Mouse (Mus musculus): ENCODE results near the gene Zfp429. TPM values are rescaled to one million over a fixed set of nuclear protein-coding genes. Genes with fewer than 3 reads are reported as not detected.
"Not testable (repeated sequence)": the region's sequence is repeated elsewhere in the genome, so short reads cannot be mapped to it uniquely, and the experiment has no call there.

Zfp429 gene
- 5.8 and 6.6 TPM in 2 replicates for polyA plus RNA-seq (2014; fragmentation: Nextera tagmentation; extraction: Ambion mirVana)

DNA sequence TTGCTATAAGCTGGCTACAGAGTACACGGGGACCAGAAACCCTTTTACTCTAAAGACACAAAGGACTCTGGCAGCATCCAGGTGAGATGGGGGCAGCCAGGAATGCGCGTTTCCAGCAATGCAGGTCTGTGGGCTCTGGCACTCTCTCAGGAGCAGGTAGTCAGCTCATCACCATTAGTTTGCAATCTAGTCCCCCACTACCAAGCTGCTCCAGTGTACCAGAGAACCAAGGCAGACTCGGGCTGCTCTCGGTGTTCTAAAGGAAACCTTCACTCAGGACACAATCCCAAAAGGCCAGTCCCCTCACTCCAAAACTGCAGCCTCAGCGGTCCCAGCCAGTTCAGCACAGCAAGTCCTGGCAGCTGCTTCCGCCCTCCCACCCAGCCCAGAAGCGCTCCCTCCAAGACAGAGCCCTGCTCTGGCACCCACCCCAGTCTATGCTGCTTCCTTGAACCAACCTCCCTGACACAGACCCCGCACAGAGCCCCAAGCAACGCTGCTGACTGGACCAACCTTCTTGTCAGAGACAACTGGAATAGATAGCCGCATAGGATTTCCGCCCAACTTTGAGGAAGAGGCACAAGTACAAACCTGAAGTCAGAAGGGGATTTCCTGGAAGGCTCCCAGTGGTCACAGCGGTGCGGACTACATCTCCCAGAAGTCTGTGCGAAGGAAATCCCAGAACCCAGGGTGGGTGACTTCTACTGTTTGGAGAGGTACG is at the start of gene Zfp429:
Gene Zfp429 (minus strand): TSS at position 637 of the 721 bp plus-strand sequence.
- H3K9me3 ChIP-seq (ENCODE audit: low read depth, low read length); H3K27me3 ChIP-seq (ENCODE audit: insufficient read depth, low read length); H3K27ac ChIP-seq (ENCODE audit: low read depth); H3K36me3 ChIP-seq (ENCODE audit: insufficient read depth); H3K4me1 ChIP-seq (ENCODE audit: insufficient read depth): not testable (repeated sequence)
- DNase-seq = peak; percentile 87
- 4% methylated on average over 14 of the region's 16 CpGs for WGBS
- Histone ChIP-seq H3K4me2 (peak within 1 kb of the TSS; percentile 48), H3K4me3 (ENCODE audit: low read depth, low read length) (peak within 1 kb of the TSS; percentile 54), H3K9ac (peak within 1 kb of the TSS; percentile 63)
- ATAC-seq (ENCODE audit: insufficient read depth) = peak; percentile 99

DNA sequence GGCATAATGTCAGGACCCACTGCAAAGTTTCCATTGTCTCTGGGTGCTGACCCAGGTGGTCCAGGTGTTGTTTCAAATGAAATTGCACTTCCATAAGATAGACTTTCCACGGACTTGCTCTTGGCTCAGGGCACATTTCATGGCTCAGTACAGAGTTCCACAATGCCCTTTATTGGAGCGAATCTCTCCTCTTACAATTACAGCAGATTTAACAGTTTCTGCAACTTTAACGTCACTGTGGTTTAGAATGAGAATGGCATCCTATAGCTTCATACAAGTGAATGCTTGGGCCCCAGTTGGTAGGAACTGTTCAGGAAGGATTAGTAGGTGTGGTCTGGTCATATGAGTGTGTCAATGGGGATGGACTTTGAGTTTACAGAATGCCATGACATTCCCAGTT is 37.5 kb upstream of the Zfp429 start:
- not testable (repeated sequence) for H3K4me2 ChIP-seq; H3K4me3 ChIP-seq (ENCODE audit: low read depth, low read length); H3K27me3 ChIP-seq (ENCODE audit: insufficient read depth, low read length); H3K9me3 ChIP-seq (ENCODE audit: low read depth, low read length); DNase-seq; H3K36me3 ChIP-seq (ENCODE audit: insufficient read depth); ATAC-seq (ENCODE audit: insufficient read depth); H3K9ac ChIP-seq; H3K4me1 ChIP-seq (ENCODE audit: insufficient read depth); H3K27ac ChIP-seq (ENCODE audit: low read depth)
- 100% methylated on average over 1 of the region's 3 CpGs for WGBS

DNA sequence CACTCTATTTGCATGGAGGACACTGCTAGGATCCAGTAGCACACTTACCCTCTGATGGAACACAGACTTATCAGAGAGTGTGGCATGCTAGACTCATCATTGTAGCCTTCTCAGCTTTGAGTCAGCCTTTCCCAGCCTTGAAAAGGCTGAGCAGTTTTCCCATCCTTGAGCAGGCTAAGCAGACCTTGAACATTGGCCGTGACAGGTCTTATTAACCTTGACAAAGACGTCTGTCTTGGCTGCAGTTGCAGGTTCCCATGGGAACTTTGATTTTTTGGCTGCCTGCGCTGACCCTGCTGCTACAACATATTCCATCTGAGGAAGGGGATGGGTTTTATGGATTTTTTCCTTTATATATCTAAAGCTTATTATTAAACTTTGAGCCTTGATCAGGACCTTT is 28.5 kb upstream of the Zfp429 start:
- ATAC-seq (ENCODE audit: insufficient read depth) = no peak
- TF ChIP-seq CTCF (IDR thresholded peaks at IDR 0.05; ENCODE audit: low read depth) = no peak
- WGBS = 78% methylated on average over 3 of the region's 3 CpGs

DNA sequence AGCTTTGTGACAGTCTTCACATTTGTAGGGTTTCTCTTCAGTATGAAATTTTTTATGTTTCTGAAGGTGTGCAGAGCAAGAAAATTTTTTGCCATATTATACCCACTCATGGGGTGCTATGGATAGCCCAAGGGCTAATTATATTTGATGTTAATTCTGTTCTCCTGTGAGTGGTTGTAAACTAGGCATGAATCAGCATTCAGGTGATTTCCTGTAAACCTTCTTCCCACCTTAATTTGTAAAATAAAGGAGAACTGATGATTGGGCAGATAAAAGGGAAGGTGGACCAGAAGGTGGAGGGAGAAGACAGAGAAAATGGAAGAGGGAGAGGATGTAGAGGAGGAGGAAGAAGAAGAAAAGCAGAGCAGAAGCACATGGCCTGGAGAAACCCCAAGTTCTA is 26.1 kb upstream of the Zfp429 start:
- ATAC-seq (ENCODE audit: insufficient read depth); H3K4me1 ChIP-seq (ENCODE audit: insufficient read depth); DNase-seq; H3K27ac ChIP-seq (ENCODE audit: low read depth); H3K4me2 ChIP-seq; H3K9ac ChIP-seq; H3K9me3 ChIP-seq (ENCODE audit: low read depth, low read length); H3K36me3 ChIP-seq (ENCODE audit: insufficient read depth); H3K27me3 ChIP-seq (ENCODE audit: insufficient read depth, low read length); H3K4me3 ChIP-seq (ENCODE audit: low read depth, low read length): not testable (repeated sequence)

More for the DNA sequence above, 28.5 kb upstream of the Zfp429 start:
- H3K9me3 ChIP-seq (ENCODE audit: low read depth, low read length) = no peaks in the 10 kb centered on the region
- H3K4me2 ChIP-seq = no peak overlapping the region
- H3K27ac ChIP-seq (ENCODE audit: low read depth) = no peak overlapping the region
- no peaks in the 10 kb centered on the region for H3K27me3 ChIP-seq (ENCODE audit: insufficient read depth, low read length)
- DNase-seq = no peak
- no peak overlapping the region for H3K9ac ChIP-seq
- H3K4me1 ChIP-seq (ENCODE audit: insufficient read depth) = no peaks in the 10 kb centered on the region
- H3K36me3 ChIP-seq (ENCODE audit: insufficient read depth) = no peaks in the 10 kb centered on the region
- H3K4me3 ChIP-seq (ENCODE audit: low read depth, low read length) = no peak overlapping the region

DNA sequence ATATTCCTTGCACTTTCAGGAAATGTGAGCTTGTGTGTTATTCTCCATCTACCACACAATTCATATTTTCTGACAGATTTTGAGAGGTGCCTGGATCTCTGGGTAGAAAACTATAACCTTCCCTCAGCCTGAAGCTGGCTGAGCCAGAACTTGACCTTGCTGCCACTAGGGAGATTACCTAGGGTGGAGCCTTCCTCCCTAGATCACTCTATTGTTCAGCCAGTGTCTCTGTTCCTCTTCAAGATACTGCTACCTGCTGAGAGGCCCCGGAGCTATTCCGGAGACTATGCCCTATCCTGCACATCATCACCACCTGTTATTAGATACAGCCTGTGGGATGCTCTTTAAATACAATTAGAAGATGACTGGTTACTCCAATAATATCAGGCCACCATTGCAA is 22.9 kb upstream of the Zfp429 start:
- not testable (repeated sequence) for H3K4me2 ChIP-seq; ATAC-seq (ENCODE audit: insufficient read depth); DNase-seq; H3K27ac ChIP-seq (ENCODE audit: low read depth); H3K4me1 ChIP-seq (ENCODE audit: insufficient read depth); H3K36me3 ChIP-seq (ENCODE audit: insufficient read depth); H3K9ac ChIP-seq; H3K4me3 ChIP-seq (ENCODE audit: low read depth, low read length); H3K27me3 ChIP-seq (ENCODE audit: insufficient read depth, low read length); H3K9me3 ChIP-seq (ENCODE audit: low read depth, low read length)
- 91% methylated on average over 2 of the region's 2 CpGs for WGBS

DNA sequence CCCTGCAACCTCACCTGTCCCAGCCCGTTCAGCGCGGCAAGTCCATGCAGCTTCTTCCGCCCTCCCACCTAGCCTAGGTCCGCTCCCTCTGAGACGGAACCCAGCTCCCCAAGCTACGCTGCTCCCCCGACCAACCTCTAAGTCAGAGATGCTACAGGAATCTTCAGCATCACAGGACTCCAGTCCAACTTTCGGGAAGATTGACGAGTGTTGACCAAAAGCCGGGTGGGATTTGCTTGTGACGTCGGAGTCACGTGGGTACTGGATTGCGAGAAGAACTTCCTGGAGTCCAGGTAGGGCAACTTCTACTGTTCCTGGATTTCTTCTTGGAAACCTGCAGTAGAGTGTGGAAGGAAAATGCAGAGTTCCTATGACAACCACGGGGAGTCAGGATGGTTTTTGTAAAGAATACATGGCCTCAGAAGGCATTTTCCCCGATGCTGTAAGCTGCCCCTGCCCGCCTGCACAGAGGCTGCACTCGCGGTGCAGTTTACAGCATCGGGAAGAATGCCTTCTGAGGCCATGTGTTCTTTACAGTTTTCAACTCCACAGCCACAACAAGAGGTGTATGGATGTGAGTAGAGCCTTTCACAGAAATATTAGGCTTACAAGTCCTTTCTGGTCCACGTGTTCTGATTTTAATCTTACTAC is 21.7 kb upstream of the Zfp429 start, which contains the start of gene Zfp459:
Gene Zfp459 (minus strand): TSS at position 212 of the 651 bp plus-strand sequence.
- Histone ChIP-seq H3K9ac (peak within 1 kb of the TSS; percentile 55), H3K4me1 (ENCODE audit: insufficient read depth) (no peaks in the 10 kb centered on the region), H3K27me3 (ENCODE audit: insufficient read depth, low read length) (no peaks in the 10 kb centered on the region), H3K36me3 (ENCODE audit: insufficient read depth) (no peaks in the 10 kb centered on the region), H3K9me3 (ENCODE audit: low read depth, low read length) (no peaks in the 10 kb centered on the region), H3K4me2 (peak within 1 kb of the TSS; percentile 78), H3K4me3 (ENCODE audit: low read depth, low read length) (peak within 1 kb of the TSS; percentile 50), H3K27ac (ENCODE audit: low read depth) (no peak within 1 kb of the TSS)
- 1% methylated on average over 22 of the region's 22 CpGs for WGBS
- ATAC-seq (ENCODE audit: insufficient read depth) (peak; percentile 92), DNase-seq (peak; percentile 68)
- no peak for TF ChIP-seq CTCF (IDR thresholded peaks at IDR 0.05; ENCODE audit: low read depth)

DNA sequence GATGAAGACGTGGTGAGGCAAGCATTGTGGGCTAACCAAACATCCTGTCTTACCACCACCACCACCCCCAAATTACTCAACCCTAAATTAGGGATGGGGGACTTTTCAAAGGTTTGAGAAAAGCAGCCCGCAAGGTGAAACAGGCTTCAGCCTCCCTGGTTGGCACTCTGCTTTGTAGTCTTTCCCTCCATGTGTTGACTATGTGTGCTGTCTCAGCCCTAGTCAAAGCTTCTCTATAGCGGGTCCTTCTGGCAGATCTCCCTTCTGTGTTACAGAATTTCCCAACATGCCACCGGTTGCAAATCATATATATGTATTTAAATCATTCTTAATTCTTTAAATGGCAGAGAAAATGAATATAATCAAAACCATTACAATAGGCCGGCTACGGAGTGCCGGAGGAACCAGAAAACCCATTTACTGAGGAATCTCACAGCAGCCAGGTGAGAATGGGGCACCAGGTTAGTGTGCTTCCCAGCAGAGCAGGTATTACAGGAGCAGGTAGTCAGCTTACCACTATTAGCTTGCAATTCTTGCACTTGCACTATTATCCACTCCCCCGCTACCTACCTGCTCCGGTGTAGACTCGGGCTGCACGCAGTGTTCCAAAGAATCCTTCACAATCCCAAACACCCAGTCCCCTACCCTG is 21.1 kb upstream of the Zfp429 start:
- ATAC-seq (ENCODE audit: insufficient read depth) = no peak; the same call in 1 of the 2 replicates
- Histone ChIP-seq H3K4me3 (ENCODE audit: low read depth, low read length) (peak overlapping the region; percentile 50), H3K27me3 (ENCODE audit: insufficient read depth, low read length) (no peaks in the 10 kb centered on the region), H3K4me2 (peak overlapping the region; percentile 78), H3K9me3 (ENCODE audit: low read depth, low read length) (no peaks in the 10 kb centered on the region), H3K9ac (peak overlapping the region; percentile 55), H3K4me1 (ENCODE audit: insufficient read depth) (no peaks in the 10 kb centered on the region), H3K27ac (ENCODE audit: low read depth) (no peak overlapping the region), H3K36me3 (ENCODE audit: insufficient read depth) (no peaks in the 10 kb centered on the region)
- DNase-seq = no peak
- 24% methylated on average over 11 of the region's 11 CpGs for WGBS
- TF ChIP-seq CTCF (IDR thresholded peaks at IDR 0.05; ENCODE audit: low read depth) = no peak
